Mouse (Mus musculus) heart, embryonic 15.5 days (tissue): ENCODE data around the gene Fanci. TPM values are rescaled to one million over a fixed set of nuclear protein-coding genes. Genes with fewer than 3 reads are reported as not detected.

Experiments
- ATAC-seq: fragments of 200-750 bp; cut with Nextera tagmentation; replicated peaks from 2 replicates; pipeline ENCODE4 v1.8.0; 2017; ENCODE audit warnings: low read depth, moderate TSS enrichment; ENCODE audit not compliant: insufficient number of reproducible peaks, insufficient read depth, low FRiP score
- H3K27ac ChIP-seq: fragments of 300-500 bp; sonication (generic); 2 replicates; pipeline ENCODE4 v1.5.1; 2015; ENCODE audit warnings: mild to moderate bottlenecking, inconsistent platforms
- H3K27me3 ChIP-seq: fragments of 300-500 bp; sonication (generic); 2 replicates; pipeline ENCODE4 v1.6.1; 2015; ENCODE audit warnings: inconsistent platforms
- H3K36me3 ChIP-seq: fragments of 300-500 bp; sonication (generic); 2 replicates; pipeline ENCODE4 v1.6.1; 2015; ENCODE audit warnings: mild to moderate bottlenecking, inconsistent platforms
- H3K4me1 ChIP-seq: fragments of 300-500 bp; sonication (generic); replicated peaks from 2 replicates; pipeline ENCODE4 v1.6.1; 2015; ENCODE audit warnings: inconsistent platforms
- H3K4me2 ChIP-seq: fragments of 300-500 bp; sonication (generic); 2 replicates; pipeline ENCODE4 v1.6.1; 2015; ENCODE audit warnings: inconsistent platforms, mild to moderate bottlenecking, moderate library complexity
- H3K4me3 ChIP-seq: fragments of 300-500 bp; sonication (generic); 2 replicates; pipeline ENCODE4 v1.5.1; 2015; ENCODE audit warnings: mild to moderate bottlenecking, inconsistent platforms
- H3K9ac ChIP-seq: fragments of 300-500 bp; sonication (generic); 2 replicates; pipeline ENCODE4 v1.6.1; 2015; ENCODE audit warnings: mild to moderate bottlenecking, inconsistent platforms
- H3K9me3 ChIP-seq: fragments of 300-500 bp; sonication (generic); replicated peaks from 2 replicates; pipeline ENCODE4 v1.6.1; 2016; ENCODE audit warnings: inconsistent platforms
- WGBS: fragments of 180-500 bp; shearing (Covaris S2); methylation state at CpG from one replicate; pipeline ENCODE4 v1.1.7; 2015; ENCODE audit warnings: mixed read lengths; 5-methylcytosine and 5-hydroxymethylcytosine counted together
- polyA plus RNA-seq: library from polyadenylated mRNA; unstranded; fragments of >200 nt; fragmentation: Nextera tagmentation; extraction: Ambion mirVana; gene quantifications from 2 replicates; pipeline ENCODE4 v1.2.1, GENCODE M21; 2015

Gene Fanci
- polyA plus RNA-seq, 1 experiment from 2014 or later, result 7.3 TPM

DNA sequence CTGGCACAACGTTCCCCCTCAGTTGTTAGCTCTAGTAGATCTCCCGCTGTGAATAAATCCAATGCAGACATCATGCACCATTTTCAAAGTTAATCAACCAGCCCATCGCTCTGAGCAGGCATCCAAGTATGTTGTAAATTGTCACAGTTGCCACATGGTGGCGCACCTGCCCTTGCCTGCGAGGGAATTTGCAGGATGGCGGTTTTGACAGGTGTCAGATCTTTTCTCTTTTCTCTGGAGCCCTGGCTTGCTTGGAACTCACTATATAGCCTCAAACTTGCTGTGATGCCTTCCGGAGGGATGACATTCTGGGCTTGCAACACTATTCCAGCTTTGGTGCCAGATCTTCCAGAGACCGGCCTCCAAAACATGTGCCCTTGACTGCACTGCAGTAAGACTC, 102.2 kb downstream of the Fanci start:
- no peak overlapping the region for H3K9ac ChIP-seq
- H3K27ac ChIP-seq, result no peak overlapping the region
- peaks cover 3% of the 10 kb centered on the region for H3K4me1 ChIP-seq
- no peak overlapping the region for H3K4me3 ChIP-seq
- 9% methylated on average over 8 of the region's 8 CpGs for WGBS
- no peaks in the 10 kb centered on the region for H3K9me3 ChIP-seq
- H3K27me3 ChIP-seq, result peaks cover 71% of the 10 kb centered on the region
- no peaks in the 10 kb centered on the region for H3K36me3 ChIP-seq
- no peak for ATAC-seq
- H3K4me2 ChIP-seq, result no peak overlapping the region

DNA sequence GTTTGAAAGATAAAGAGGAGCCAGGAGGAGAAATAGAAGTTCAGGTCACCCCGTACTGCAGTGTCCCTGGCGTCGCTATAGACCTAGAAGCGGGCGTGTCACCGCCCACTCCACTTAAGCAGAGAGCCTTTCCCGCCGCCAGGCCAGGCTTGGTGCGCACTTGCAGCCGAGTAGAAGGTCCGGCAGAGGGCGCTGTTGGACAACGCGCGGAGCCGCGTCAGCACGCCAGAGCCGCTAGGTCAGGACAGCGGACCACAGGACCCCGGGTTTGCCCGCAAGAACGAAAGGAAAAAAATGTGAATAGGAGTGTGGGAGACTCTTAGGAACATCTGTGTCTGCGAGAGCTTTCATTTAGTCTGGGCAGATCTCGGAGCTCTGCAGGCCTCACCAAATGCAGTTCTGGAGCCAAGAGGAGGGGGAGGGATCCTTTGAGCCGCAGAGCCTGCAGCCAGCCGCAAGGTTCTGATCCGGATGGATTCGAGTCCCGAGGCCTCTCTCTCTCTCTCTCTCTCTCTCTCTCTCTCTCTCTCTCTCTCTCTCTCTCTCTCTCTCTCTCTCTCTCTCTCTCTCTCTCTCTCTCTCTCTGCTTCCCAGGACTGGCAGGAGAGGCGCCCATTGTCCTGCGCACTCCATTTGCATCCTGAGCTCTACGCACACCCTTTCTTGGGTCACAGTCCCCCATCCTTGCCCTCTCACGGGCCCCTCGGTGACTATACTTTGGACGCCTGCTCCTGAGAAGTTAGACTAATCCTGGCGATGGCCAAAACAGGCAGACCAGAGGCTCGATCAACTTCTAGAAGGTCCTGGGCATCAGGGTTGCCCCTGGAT, 104.5 kb downstream of the Fanci start:
- peak; percentile 66; the same call in 1 of the 2 replicates for ATAC-seq
- Histone ChIP-seq H3K4me3 (peak overlapping the region; percentile 36), H3K4me1 (peaks cover 14% of the 10 kb centered on the region), H3K9me3 (no peaks in the 10 kb centered on the region), H3K9ac (no peak overlapping the region), H3K27me3 (peaks cover 83% of the 10 kb centered on the region), H3K36me3 (no peaks in the 10 kb centered on the region), H3K27ac (no peak overlapping the region), H3K4me2 (peak overlapping the region; percentile 55)
- WGBS, result 2% methylated on average over 38 of the region's 38 CpGs

DNA sequence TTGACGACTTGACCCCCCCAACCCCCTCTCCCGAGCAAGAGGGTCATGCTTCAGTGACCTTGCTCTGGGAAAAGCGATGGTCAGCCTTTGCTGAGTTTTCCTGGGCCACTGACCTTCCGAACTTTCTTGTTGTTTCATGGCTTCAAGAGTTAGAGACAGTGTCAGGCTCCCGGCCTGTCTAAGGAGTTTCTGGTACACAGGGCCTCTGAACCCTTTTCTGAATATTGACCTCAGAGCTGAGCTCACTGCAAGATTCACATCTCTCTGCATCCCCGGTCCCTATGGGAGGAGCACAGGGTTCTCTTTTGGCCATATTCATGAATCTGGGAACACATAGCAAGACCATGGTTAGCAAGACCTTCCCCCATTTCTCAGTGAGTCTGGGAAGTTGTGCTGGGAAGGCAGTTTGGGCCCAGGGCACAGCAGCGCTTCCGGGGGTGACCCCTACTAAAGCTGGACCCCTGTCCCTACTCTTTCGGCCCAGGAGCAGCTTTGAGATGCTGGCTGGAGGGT, 105.1 kb downstream of the Fanci start:
- Histone ChIP-seq H3K27me3 (peaks cover 89% of the 10 kb centered on the region), H3K4me1 (peaks cover 14% of the 10 kb centered on the region), H3K9ac (no peak overlapping the region), H3K4me3 (no peak overlapping the region), H3K9me3 (no peaks in the 10 kb centered on the region), H3K4me2 (no peak overlapping the region), H3K27ac (no peak overlapping the region), H3K36me3 (no peaks in the 10 kb centered on the region)
- WGBS, result 12% methylated on average over 9 of the region's 9 CpGs
- no peak for ATAC-seq

DNA sequence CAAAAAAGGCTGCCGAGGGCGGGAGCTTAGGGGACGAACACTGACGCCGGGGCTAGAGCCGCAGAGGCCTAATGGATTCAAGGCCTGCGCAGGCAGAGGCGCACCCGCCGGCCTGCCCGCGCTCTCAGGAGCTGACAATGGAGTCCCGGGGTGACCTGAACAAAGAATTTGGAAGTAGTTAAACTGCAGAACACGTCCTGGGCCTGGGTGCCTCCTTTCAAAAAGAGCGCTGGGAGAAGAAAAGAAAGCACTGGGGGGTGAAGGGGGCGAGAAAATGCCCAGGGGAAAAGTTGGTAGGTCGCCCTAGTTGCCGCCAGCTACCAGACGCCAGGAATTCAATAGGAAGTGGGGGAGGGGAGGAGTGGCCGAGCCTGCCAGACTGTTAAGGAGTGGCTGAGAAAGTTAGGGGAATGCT, 106.0 kb downstream of the Fanci start:
- WGBS, result 3% methylated on average over 20 of the region's 20 CpGs
- H3K36me3 ChIP-seq, result no peaks in the 10 kb centered on the region
- H3K4me2 ChIP-seq, result no peak overlapping the region
- no peak for ATAC-seq
- H3K27ac ChIP-seq, result no peak overlapping the region
- H3K9me3 ChIP-seq, result no peaks in the 10 kb centered on the region
- peaks cover 97% of the 10 kb centered on the region for H3K27me3 ChIP-seq
- no peak overlapping the region for H3K9ac ChIP-seq
- H3K4me1 ChIP-seq, result peaks cover 14% of the 10 kb centered on the region
- H3K4me3 ChIP-seq, result no peak overlapping the region

DNA sequence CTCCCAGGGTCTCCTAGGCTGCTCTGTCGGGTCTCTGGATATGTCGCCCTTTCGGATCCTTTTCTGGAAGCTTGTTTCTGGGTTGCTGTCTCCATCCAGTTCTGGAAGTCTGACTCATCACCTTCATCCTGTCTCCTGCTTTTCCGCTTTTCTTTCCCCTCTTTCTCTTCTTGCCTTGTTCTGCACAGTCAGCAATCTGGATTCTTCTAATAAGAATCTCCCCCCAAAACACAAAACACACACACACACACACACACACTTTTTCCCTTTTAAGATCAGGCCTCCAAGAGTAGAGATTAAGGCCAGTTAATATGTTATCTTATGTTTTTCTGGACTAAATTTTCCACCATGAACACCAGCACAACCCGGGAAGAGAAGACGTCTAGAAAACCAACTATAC, 106.6 kb downstream of the Fanci start:
- Histone ChIP-seq H3K27me3 (peaks cover 99% of the 10 kb centered on the region), H3K4me1 (peaks cover 14% of the 10 kb centered on the region), H3K9ac (no peak overlapping the region), H3K4me3 (no peak overlapping the region), H3K4me2 (no peak overlapping the region), H3K36me3 (no peaks in the 10 kb centered on the region), H3K9me3 (no peaks in the 10 kb centered on the region), H3K27ac (no peak overlapping the region)
- 11% methylated on average over 6 of the region's 6 CpGs for WGBS
- ATAC-seq, result no peak

DNA sequence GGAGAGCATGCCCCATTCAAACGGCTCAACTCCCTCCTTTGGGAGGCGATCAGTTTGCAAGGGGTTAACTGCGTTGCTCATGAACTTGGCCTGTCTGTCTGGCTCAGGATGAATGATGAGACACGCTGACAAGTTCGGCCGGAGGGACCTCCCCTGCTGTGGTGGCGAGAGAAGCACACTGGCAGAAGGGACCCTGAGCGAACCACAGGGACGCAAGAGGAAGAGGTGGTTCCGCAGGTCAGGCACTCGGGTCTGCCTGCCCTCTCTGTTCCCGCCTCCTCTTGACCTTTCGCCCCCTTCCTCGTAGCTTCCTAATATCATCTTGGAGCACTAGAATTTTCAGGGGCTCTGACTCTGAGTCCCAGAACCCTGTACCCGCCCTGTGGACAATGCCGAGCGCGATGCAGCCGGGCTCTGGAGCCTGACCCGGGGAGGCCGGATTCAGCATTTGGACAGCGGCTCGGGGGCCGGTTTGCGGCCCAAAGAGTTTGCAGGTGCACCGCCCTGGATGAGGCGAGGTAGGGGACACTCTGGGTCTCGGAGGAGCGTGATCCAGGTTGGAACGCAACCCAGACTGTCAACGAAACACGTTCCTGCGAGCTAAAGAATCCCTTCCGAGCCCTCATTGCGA, 107.4 kb downstream of the Fanci start:
- peaks cover 14% of the 10 kb centered on the region for H3K4me1 ChIP-seq
- WGBS, result 2% methylated on average over 35 of the region's 35 CpGs

More for the DNA sequence above, 107.4 kb downstream of the Fanci start:
- Histone ChIP-seq H3K4me3 (no peak overlapping the region), H3K4me2 (no peak overlapping the region), H3K36me3 (no peaks in the 10 kb centered on the region), H3K9me3 (no peaks in the 10 kb centered on the region), H3K27ac (no peak overlapping the region), H3K9ac (no peak overlapping the region), H3K27me3 (peaks cover 100% of the 10 kb centered on the region)
- no peak for ATAC-seq

Other genes with a start within 250 kb of the Fanci start
- 224 and 246 TPM in 2 replicates for gene Mfge8, start 242.9 kb upstream of the Fanci start, polyA plus RNA-seq
- gene Abhd2, start 118.7 kb upstream of the Fanci start, polyA plus RNA-seq, result 4.2 and 4.9 TPM in 2 replicates
- gene Rlbp1, start 4.9 kb upstream of the Fanci start, polyA plus RNA-seq, result 0.30 TPM in 1 of 2 replicates, not detected in the other
- gene Polg, start 74.4 kb downstream of the Fanci start, polyA plus RNA-seq, result 23.7 and 32.6 TPM in 2 replicates
- gene Rhcg, start 225.7 kb downstream of the Fanci start, polyA plus RNA-seq, result 0.10 TPM in 1 of 2 replicates, not detected in the other